Mouse (Mus musculus) forebrain, embryonic 15.5 days (tissue): ENCODE measurements at regions not wholly inside any gene's neighbourhood (a gene's known extent, or its start where the extent isn't known, plus 50 kb on each side); places are given as distances from the start of the nearest gene placed in this dataset.

Experiments
- ATAC-seq: fragments of 200-750 bp; cut with Nextera tagmentation; replicated peaks from 2 replicates; pipeline ENCODE4 v1.8.0; 2017; ENCODE audit warnings: mild to moderate bottlenecking, moderate TSS enrichment, moderate library complexity
- H3K27ac ChIP-seq: fragments of 300-500 bp; sonication (generic); replicated peaks from 2 replicates; pipeline ENCODE4 v1.5.1; 2015; ENCODE audit warnings: mild to moderate bottlenecking, inconsistent platforms
- H3K27me3 ChIP-seq: fragments of 300-500 bp; sonication (generic); 2 replicates; pipeline ENCODE4 v1.6.1; 2015; ENCODE audit warnings: inconsistent platforms
- H3K36me3 ChIP-seq: fragments of 300-500 bp; sonication (generic); 2 replicates; pipeline ENCODE4 v1.6.1; 2015; ENCODE audit warnings: mild to moderate bottlenecking, inconsistent platforms
- H3K4me1 ChIP-seq: fragments of 300-500 bp; sonication (generic); 2 replicates; pipeline ENCODE4 v1.6.1; 2015; ENCODE audit warnings: inconsistent platforms
- H3K4me2 ChIP-seq: fragments of 300-500 bp; sonication (generic); replicated peaks from 2 replicates; pipeline ENCODE4 v1.6.1; 2015; ENCODE audit warnings: mild to moderate bottlenecking, inconsistent platforms
- H3K4me3 ChIP-seq: fragments of 300-500 bp; sonication (generic); 2 replicates; pipeline ENCODE4 v1.5.1; 2015; ENCODE audit warnings: mild to moderate bottlenecking, inconsistent platforms
- H3K9ac ChIP-seq: fragments of 300-500 bp; sonication (generic); replicated peaks from 2 replicates; pipeline ENCODE4 v1.6.1; 2015; ENCODE audit warnings: mild to moderate bottlenecking, inconsistent platforms
- H3K9me3 ChIP-seq: fragments of 300-500 bp; sonication (generic); 2 replicates; pipeline ENCODE4 v1.6.1; 2016; ENCODE audit warnings: inconsistent platforms
- WGBS: fragments of 180-500 bp; shearing (Covaris S2); methylation state at CpG from one replicate; pipeline ENCODE4 v1.1.7; 2015; ENCODE audit warnings: mixed read lengths; 5-methylcytosine and 5-hydroxymethylcytosine counted together

DNA sequence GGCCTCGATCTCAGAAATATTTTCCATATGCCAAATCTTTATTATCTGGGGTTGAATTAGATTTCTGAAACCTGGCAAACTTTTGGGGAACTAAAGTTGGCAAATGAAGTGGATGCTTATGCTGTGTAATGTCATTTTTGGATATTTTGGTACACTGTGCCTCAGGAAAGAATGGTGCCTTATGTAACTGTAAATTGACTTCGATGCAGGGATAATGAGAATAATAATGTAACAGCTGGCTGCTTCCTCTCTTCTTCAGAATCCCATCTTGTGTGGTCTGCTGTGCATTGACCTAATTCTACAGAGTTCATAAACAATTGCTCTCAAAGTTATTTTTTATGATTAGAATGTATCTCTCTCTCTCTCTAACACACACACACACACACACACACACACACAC lies 545.6 kb downstream of the Tfap2b start:
- Histone ChIP-seq H3K27ac (no peak overlapping the region), H3K36me3 (no peaks in the 10 kb centered on the region), H3K4me1 (no peaks in the 10 kb centered on the region), H3K9ac (no peak overlapping the region), H3K27me3 (no peaks in the 10 kb centered on the region), H3K9me3 (no peaks in the 10 kb centered on the region), H3K4me2 (no peak overlapping the region), H3K4me3 (no peak overlapping the region)
- no peak for ATAC-seq
- 91% methylated on average over 2 of the region's 2 CpGs for WGBS

DNA sequence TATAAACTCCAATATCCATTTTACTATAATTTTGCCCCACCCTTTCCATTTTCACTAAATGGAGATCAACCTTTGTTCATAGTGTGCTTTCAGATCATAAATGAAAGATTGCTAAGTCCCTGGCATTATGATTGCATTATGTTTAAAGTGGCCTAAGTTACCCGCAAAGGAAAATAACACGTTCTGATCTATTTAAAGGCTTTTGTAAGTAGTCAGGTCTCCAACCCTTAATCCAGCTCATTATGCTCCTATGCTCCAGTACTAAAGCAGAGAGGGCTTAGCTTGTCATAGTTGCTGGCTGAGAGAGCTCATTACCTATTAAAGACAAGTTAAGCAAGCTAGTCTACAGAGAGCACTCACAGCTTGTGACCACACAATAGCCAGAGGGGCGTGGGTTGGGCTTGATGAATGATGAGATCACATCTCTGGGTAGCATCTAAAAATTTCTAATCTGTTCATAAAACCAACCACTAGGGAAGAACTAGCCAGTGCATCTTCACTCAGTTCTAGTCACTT lies 549.3 kb downstream of the Tfap2b start:
- Histone ChIP-seq H3K27ac (no peak overlapping the region), H3K4me1 (no peaks in the 10 kb centered on the region), H3K4me3 (no peak overlapping the region), H3K36me3 (no peaks in the 10 kb centered on the region), H3K9me3 (no peaks in the 10 kb centered on the region), H3K27me3 (no peaks in the 10 kb centered on the region), H3K4me2 (no peak overlapping the region), H3K9ac (no peak overlapping the region)
- ATAC-seq: no peak
- 19% methylated on average over 3 of the region's 3 CpGs for WGBS

DNA sequence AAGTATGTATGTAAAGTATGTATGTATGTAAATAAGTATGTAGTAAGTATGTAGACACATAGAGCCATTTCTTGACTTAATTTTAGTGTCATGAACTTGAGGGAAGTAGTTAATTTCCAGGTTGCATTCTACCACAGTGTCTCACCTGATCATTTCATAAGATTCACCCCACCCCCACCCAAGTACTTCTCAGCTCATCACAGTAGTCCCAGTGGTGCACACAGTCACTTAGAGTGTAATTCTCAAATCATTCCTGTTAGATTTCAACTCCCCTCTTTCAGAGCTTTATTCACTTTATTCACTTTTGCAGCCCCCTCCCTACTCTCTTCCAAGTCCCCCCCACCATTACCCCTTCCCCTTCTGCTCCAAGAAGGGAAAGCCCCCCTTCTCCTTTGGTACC lies 558.2 kb downstream of the Tfap2b start:
- H3K9ac ChIP-seq: no peak overlapping the region
- no peaks in the 10 kb centered on the region for H3K4me1 ChIP-seq
- no peaks in the 10 kb centered on the region for H3K27me3 ChIP-seq
- H3K4me3 ChIP-seq: no peak overlapping the region
- peak; percentile 53; the same call in 1 of the 2 replicates for ATAC-seq
- no peaks in the 10 kb centered on the region for H3K36me3 ChIP-seq
- no peak overlapping the region for H3K27ac ChIP-seq
- no peak overlapping the region for H3K4me2 ChIP-seq
- H3K9me3 ChIP-seq: no peaks in the 10 kb centered on the region

DNA sequence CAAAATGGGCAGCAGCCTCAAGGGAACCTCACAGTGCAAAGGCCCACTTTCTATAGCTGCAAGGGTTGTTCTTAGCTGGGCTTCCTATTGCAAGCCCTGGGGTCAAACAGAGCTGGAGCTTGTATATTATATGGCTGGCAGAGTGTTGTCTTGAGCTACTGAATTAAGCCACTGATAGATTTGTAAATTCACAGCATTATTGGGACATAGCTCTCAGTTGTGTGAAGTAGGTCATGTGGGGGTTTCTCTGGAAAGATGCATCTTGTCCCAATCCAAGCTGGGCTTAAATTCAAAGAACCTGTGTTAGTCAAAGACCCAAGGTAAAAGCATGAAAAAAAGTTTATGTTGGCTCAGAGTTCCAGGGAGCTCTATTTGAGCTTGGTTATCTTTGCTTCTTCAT lies 563.6 kb downstream of the Tfap2b start:
- no peak overlapping the region for H3K9ac ChIP-seq
- H3K4me1 ChIP-seq: no peaks in the 10 kb centered on the region
- no peak for ATAC-seq
- H3K27me3 ChIP-seq: no peaks in the 10 kb centered on the region
- H3K4me2 ChIP-seq: no peak overlapping the region
- H3K27ac ChIP-seq: no peak overlapping the region
- H3K4me3 ChIP-seq: no peak overlapping the region
- no peaks in the 10 kb centered on the region for H3K36me3 ChIP-seq
- H3K9me3 ChIP-seq: no peaks in the 10 kb centered on the region

DNA sequence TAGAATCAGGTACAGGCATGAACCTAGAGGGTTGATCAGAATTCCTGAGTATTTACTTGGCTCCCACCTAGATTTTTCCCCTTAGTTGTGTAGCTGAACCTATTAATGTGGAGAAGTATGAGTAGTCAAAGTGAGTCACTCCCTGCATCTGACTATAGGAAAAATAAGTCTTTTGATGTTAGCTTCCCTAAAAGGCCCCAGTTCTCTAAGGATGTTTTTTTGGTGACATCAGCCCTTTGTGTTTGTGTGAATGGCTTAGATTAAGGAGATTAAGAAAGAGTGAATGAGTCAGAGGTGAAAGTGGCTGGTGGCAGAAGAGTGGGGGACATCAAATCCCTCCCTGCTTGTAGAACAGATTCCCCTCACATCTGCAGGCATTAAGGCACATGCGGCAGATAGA lies 565.8 kb downstream of the Tfap2b start:
- Histone ChIP-seq H3K36me3 (no peaks in the 10 kb centered on the region), H3K4me3 (no peak overlapping the region), H3K27me3 (no peaks in the 10 kb centered on the region), H3K9me3 (no peaks in the 10 kb centered on the region), H3K4me1 (no peaks in the 10 kb centered on the region), H3K27ac (no peak overlapping the region), H3K4me2 (no peak overlapping the region), H3K9ac (no peak overlapping the region)
- no peak for ATAC-seq
- 13% methylated on average over 1 of the region's 1 CpGs for WGBS

DNA sequence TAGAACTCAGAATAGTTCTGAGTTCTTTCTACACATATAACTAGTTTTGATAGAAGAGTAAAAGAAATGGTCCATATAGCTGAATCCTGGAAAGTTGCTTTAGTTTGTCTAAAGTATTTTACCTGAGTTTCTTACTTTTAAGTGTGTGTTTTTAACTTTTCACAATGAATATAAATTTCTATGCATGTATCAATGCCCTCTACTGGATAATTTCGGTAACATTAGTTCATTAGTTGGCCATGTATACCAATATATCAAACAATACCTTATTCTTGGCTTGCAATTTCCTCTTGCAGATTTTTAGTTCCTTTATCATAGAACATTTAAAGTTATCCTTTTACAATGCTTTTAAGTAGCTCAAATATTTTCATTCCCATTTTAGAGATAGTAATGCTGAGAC lies 568.8 kb downstream of the Tfap2b start:
- no peak for ATAC-seq
- no peaks in the 10 kb centered on the region for H3K4me1 ChIP-seq
- H3K4me2 ChIP-seq: no peak overlapping the region
- H3K27me3 ChIP-seq: no peaks in the 10 kb centered on the region
- no peak overlapping the region for H3K9ac ChIP-seq
- WGBS: 91% methylated on average over 1 of the region's 1 CpGs
- no peaks in the 10 kb centered on the region for H3K9me3 ChIP-seq
- H3K4me3 ChIP-seq: no peak overlapping the region
- H3K36me3 ChIP-seq: no peaks in the 10 kb centered on the region
- H3K27ac ChIP-seq: no peak overlapping the region

DNA sequence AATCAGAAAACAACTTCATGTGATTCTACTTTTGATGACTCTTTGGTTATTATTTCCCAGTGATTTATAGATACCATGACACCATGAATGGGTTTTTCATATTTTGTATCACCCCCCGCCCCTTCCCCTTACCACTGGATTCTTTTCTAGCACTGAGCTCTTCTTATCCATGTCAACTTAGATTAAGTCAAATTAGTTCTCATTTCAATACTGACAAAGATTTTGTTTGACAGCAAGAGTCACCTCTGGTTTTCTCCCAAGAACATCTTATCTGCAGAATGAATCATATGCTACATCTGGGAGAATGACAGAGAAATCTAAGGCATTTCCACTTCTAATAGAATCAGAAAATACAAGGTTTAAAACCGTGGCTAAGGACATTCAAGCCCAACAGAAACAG lies 578.3 kb downstream of the Tfap2b start:
- Histone ChIP-seq H3K4me1 (no peaks in the 10 kb centered on the region), H3K9me3 (no peaks in the 10 kb centered on the region), H3K4me3 (no peak overlapping the region), H3K4me2 (no peak overlapping the region), H3K9ac (no peak overlapping the region), H3K27ac (no peak overlapping the region), H3K27me3 (no peaks in the 10 kb centered on the region), H3K36me3 (no peaks in the 10 kb centered on the region)
- 87% methylated on average over 2 of the region's 2 CpGs for WGBS
- ATAC-seq: no peak

DNA sequence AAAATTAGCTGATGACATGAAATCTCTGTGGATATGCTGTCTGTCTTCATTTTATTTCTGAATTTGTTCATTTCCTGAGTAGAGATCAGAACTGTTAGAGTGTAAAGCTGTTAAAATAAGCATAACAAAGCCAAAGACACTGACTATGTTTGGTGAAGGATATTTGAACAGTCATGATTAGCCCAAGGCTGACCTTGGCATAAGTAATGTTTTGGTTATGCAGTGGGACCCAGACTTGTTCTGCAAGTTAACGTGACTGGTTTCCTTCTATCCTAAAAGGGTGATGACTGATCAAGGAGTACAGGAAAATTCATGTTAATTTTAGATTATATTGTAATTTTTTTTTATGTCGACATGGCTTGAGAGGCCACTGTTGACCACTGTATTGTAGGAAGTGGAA lies 585.4 kb downstream of the Tfap2b start:
- H3K4me2 ChIP-seq: no peak overlapping the region
- no peaks in the 10 kb centered on the region for H3K4me1 ChIP-seq
- 82% methylated on average over 2 of the region's 2 CpGs for WGBS
- H3K27me3 ChIP-seq: no peaks in the 10 kb centered on the region
- H3K4me3 ChIP-seq: no peak overlapping the region
- no peak overlapping the region for H3K27ac ChIP-seq
- H3K9ac ChIP-seq: no peak overlapping the region
- H3K36me3 ChIP-seq: no peaks in the 10 kb centered on the region
- no peaks in the 10 kb centered on the region for H3K9me3 ChIP-seq
- ATAC-seq: no peak

DNA sequence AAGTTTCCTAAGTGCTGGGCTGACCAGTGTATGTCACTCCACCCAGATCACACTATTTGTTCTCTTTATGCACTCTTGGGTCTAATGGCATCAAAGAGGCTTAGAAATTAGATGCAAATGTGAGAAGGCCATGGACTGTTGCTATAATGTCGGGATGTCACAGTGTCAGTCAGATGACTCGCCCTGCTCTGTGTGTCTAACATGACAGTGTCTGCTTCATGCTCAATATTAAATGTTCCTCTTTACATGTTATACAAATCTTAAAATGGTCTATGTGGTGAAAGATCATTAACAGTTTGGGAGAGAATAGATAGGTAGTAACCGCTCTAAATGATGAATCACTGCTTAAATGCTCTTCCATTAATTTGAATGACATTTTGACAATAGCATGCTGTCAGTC lies 617.2 kb downstream of the Tfap2b start:
- ATAC-seq: no peak
- H3K4me2 ChIP-seq: no peak overlapping the region
- WGBS: 67% methylated on average over 3 of the region's 3 CpGs
- H3K9ac ChIP-seq: no peak overlapping the region
- H3K4me3 ChIP-seq: no peak overlapping the region
- no peaks in the 10 kb centered on the region for H3K36me3 ChIP-seq
- no peaks in the 10 kb centered on the region for H3K4me1 ChIP-seq
- H3K27me3 ChIP-seq: no peaks in the 10 kb centered on the region
- no peak overlapping the region for H3K27ac ChIP-seq
- H3K9me3 ChIP-seq: no peaks in the 10 kb centered on the region

DNA sequence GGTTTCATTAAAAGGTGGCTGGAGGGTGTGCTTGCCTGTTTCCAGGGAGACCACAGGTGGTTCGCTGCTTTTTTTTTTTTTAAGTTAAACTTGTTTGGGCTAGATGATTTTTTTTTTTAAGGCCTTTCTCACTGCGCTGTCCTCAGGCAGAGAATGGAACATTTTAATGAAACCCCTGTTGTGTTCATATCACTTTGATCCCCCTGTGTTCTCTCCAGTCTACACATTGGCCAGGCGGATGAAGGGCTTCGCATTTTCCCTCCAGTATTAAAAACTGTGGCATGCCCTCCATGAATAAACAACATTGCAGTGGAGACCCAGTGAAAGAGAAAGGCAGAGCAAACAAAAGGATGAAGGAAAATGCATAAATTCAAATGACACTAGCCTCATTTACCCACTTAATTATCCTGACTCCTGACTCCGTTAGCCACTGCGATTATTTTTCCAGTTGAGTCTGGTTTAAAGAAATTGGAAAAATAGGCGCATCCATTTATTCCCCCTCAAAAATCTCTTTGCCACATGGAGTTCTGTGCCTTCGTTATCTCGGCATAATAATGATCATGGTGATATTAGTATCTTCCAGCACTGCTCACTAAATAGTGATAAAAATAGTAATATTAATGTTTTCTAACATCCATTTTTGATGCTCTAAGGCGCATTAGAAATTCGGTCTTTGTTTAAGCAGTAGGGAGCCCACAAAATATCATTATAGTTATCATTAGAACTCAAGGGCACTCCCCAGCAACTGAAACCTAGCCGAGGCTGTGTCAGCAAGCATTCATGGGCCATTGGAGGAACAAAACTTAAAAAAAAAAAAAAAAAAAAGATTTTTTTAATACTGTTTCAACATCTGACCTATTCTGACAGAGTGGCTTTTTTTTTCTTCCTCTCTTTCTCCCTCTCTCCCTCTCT lies 618.0 kb downstream of the Tfap2b start:
- Histone ChIP-seq H3K9me3 (no peaks in the 10 kb centered on the region), H3K4me3 (no peak overlapping the region), H3K4me2 (no peak overlapping the region), H3K27ac (no peak overlapping the region), H3K9ac (no peak overlapping the region), H3K36me3 (no peaks in the 10 kb centered on the region), H3K27me3 (no peaks in the 10 kb centered on the region), H3K4me1 (no peaks in the 10 kb centered on the region)
- 40% methylated on average over 12 of the region's 12 CpGs for WGBS
- peak; percentile 60; the same call in 1 of the 2 replicates for ATAC-seq

DNA sequence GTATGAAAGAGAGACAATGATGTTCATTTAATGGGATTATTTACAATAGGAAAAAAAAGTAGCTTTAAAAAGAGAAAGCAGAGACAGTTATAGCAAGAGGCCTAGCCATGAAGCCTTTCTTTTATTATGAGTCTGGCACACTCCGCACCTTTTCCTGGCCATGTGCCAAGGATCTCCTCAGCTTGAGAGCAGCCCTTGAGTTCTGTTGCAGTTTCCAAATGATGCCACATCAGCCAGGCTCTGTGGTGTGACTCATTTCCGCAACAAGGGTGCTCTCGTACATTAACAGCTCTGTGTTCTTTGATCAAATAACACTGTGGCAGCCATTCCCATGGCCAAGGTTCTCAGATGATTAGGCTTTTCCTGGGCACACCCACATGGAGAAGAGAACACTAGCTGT lies 641.2 kb downstream of the Tfap2b start:
- Histone ChIP-seq H3K27me3 (no peaks in the 10 kb centered on the region), H3K9ac (no peak overlapping the region), H3K27ac (no peak overlapping the region), H3K36me3 (no peaks in the 10 kb centered on the region), H3K9me3 (no peaks in the 10 kb centered on the region), H3K4me2 (no peak overlapping the region), H3K4me1 (no peaks in the 10 kb centered on the region), H3K4me3 (no peak overlapping the region)
- peak; percentile 51; the same call in 1 of the 2 replicates for ATAC-seq
- 38% methylated on average over 3 of the region's 3 CpGs for WGBS

DNA sequence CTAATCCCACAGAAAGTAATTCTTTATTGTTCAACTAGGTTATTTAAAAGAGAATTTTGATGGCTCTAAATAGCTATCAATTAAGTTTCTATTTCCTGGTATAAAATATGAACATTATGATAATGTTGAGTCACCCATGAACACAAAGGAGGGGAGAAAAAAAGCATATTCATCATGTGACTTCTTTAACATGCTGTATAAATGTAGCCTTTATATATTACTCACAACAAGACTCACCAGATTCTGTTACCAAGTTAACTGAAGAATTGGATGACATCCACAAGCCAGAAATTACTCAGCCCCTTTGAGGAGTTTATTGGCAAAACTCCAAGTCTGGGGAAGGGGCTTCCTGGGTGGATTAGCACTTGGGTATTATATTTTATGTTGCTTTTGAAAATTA lies 648.5 kb downstream of the Tfap2b start:
- Histone ChIP-seq H3K36me3 (no peaks in the 10 kb centered on the region), H3K4me1 (no peaks in the 10 kb centered on the region; the same call in 1 of the 2 replicates), H3K9ac (no peak overlapping the region), H3K4me3 (no peak overlapping the region), H3K27ac (no peak overlapping the region), H3K4me2 (no peak overlapping the region), H3K9me3 (no peaks in the 10 kb centered on the region), H3K27me3 (no peaks in the 10 kb centered on the region)
- ATAC-seq: peak; percentile 57; the same call in 1 of the 2 replicates

DNA sequence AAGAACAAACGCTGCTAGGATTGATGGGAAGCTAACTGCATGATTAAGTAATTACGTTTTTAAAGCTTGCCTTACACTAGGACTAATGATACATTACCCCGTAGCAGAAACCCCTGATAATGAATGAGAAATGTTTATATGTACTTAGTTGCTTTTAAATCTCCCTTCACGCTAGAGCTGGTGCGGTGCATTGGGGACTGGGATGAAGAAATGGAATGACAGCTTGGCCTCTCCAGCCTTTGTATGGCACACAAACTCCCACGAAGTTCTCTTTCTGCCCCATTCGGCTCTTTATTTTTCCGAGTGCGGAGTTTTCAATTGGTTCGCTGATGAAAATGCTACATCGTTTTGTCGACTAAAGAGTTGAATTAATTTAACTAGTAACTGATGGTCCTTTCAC lies 659.8 kb downstream of the Tfap2b start:
- WGBS: 12% methylated on average over 12 of the region's 12 CpGs
- Histone ChIP-seq H3K4me2 (no peak overlapping the region), H3K27ac (no peak overlapping the region), H3K4me3 (no peak overlapping the region), H3K27me3 (peaks cover 29% of the 10 kb centered on the region), H3K9me3 (no peaks in the 10 kb centered on the region), H3K9ac (no peak overlapping the region), H3K36me3 (no peaks in the 10 kb centered on the region), H3K4me1 (0 out of 2 replicates have a peak, but pooled peaks cover 2% of the 10 kb centered on the region)
- ATAC-seq: peak; percentile 66
